Mouse (Mus musculus) hindbrain, embryonic 16.5 days (tissue): Measurements from ENCODE around the gene Edem3. TPM values are rescaled to one million over a fixed set of nuclear protein-coding genes. Genes with fewer than 3 reads are reported as not detected.

Experiments used
- ATAC-seq: fragments of 200-750 bp; cut with Nextera tagmentation; 2 replicates; pipeline ENCODE4 v1.8.0; 2017; ENCODE audit warnings: moderate TSS enrichment, moderate library complexity
- H3K27ac ChIP-seq: fragments of 300-500 bp; sonication (generic); 2 replicates; pipeline ENCODE4 v1.5.1; 2014; ENCODE audit warnings: low read depth, mild to moderate bottlenecking, control low read depth, low read length, moderate library complexity
- H3K27me3 ChIP-seq: fragments of 300-500 bp; sonication (generic); replicated peaks from 2 replicates; pipeline ENCODE4 v1.6.1; 2014; ENCODE audit warnings: low read length; ENCODE audit not compliant: control insufficient read depth, insufficient read depth
- H3K36me3 ChIP-seq: fragments of 300-500 bp; sonication (generic); 2 replicates; pipeline ENCODE4 v1.6.1; 2014; ENCODE audit warnings: mild to moderate bottlenecking, low read length, moderate library complexity, mixed read lengths; ENCODE audit not compliant: control insufficient read depth, insufficient read depth
- H3K4me1 ChIP-seq: fragments of 300-500 bp; sonication (generic); 2 replicates; pipeline ENCODE4 v1.6.1; 2014; ENCODE audit warnings: low read depth, low read length; ENCODE audit not compliant: control insufficient read depth, insufficient read depth
- H3K4me2 ChIP-seq: fragments of 300-500 bp; sonication (generic); 2 replicates; pipeline ENCODE4 v1.6.1; 2014; ENCODE audit warnings: mild to moderate bottlenecking, low read length, control low read depth, moderate library complexity
- H3K4me3 ChIP-seq: fragments of 300-500 bp; sonication (generic); 2 replicates; pipeline ENCODE4 v1.5.1; 2014; ENCODE audit warnings: mild to moderate bottlenecking, low read length, control low read depth, moderate library complexity
- H3K9ac ChIP-seq: fragments of 300-500 bp; sonication (generic); 2 replicates; pipeline ENCODE4 v1.6.1; 2014; ENCODE audit warnings: low read depth, mild to moderate bottlenecking, control low read depth, low read length, moderate library complexity
- H3K9me3 ChIP-seq: fragments of 300-500 bp; sonication (generic); 2 replicates; pipeline ENCODE4 v1.6.1; 2014; ENCODE audit warnings: mild to moderate bottlenecking, low read length, moderate library complexity; ENCODE audit not compliant: control insufficient read depth
- WGBS: fragments of 180-500 bp; shearing (Covaris S2); extraction: QIAGEN DNeasy Blood & Tissue Kit; methylation state at CpG from one replicate; pipeline ENCODE4 v1.1.7; 2014; 5-methylcytosine and 5-hydroxymethylcytosine counted together
- polyA plus RNA-seq: library from polyadenylated mRNA; unstranded; fragments of >200 nt; fragmentation: Nextera tagmentation; extraction: Ambion mirVana; gene quantifications from 2 replicates; pipeline ENCODE4 v1.2.1, GENCODE M21; 2015

The Edem3 gene
- 15.3 and 18.7 TPM in 2 replicates for polyA plus RNA-seq

GRCm38 (mm10) chr1:151754881-151755659 lies at the start of gene Edem3:
TSS of gene Edem3 (plus strand) at chr1:151755371.
- under 1% methylated on average over 56 of the region's 64 CpGs for WGBS
- peaks cover 17% of the 10 kb centered on the region for H3K4me1 ChIP-seq
- H3K27me3 ChIP-seq = no peaks in the 10 kb centered on the region
- H3K36me3 ChIP-seq = no peaks in the 10 kb centered on the region
- peak within 1 kb of the TSS; percentile 86 for H3K4me3 ChIP-seq
- H3K9me3 ChIP-seq = no peaks in the 10 kb centered on the region
- H3K27ac ChIP-seq = peak within 1 kb of the TSS; percentile 87
- H3K4me2 ChIP-seq = peak within 1 kb of the TSS; percentile 93
- peak within 1 kb of the TSS; percentile 77 for H3K9ac ChIP-seq
- ATAC-seq = peak; percentile 99

DNA sequence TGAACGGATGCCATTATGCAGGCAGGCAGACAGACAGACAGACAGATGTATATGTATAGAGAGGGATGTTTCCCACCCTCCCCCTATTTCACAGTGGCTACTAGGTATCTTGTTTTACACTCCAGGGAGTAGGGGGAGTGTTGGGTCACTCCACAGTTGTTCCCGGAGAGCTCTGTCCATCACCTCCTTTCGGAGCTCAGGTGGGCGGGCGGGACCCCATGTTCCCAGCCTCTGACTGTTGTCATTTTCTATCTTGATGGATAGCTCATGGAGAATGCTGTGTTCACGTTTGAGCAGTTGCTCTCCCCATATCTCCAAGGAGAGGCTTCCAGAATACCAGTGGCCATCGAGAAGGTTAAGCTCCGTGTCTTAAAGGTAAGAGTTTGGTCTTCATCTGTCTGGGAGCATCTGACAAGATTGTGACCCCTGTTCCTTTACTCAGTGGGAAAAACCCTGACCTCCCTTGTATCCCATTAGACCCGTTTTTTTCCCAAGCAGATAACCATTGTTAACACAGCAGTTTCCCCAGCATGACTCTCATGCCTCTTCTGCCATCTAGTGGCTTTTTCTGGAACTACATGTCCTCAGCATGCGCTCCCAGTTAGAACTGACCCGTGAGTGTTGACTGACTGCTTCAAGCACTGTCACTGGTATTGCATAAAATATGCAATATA lies 49.3 kb upstream of the Edem3 start:
- H3K36me3 ChIP-seq = no peaks in the 10 kb centered on the region
- H3K4me1 ChIP-seq = no peaks in the 10 kb centered on the region; the same call in none of the 2 replicates
- 27% methylated on average over 11 of the region's 11 CpGs for WGBS
- H3K27ac ChIP-seq = no peak overlapping the region
- peak overlapping the region; percentile 19; the same call in 1 of the 2 replicates for H3K9ac ChIP-seq
- peak; percentile 80 for ATAC-seq
- H3K9me3 ChIP-seq = no peaks in the 10 kb centered on the region
- H3K4me2 ChIP-seq = peak overlapping the region; percentile 42
- no peaks in the 10 kb centered on the region for H3K27me3 ChIP-seq
- 0 out of 2 replicates have a peak overlapping the region, but pooled peaks have one; percentile 13 for H3K4me3 ChIP-seq

DNA sequence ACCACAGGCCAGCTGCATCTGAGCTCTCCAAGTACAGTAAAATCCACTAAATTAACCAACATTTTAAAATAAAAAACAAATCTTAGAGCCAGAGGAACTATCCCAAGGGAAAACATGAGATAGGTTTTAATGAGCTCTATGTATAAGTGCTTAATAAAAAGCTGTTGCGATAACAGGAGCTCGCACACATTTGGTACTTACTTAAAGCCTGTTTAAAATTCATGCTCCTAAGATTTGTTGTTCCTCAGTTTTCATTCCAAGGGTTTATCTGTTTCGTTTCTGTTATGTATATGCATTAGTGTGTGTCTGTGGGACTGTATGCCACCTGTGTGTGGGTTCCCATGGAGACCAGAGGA lies 48.8 kb upstream of the Edem3 start:
- H3K9ac ChIP-seq = no peak overlapping the region
- H3K36me3 ChIP-seq = no peaks in the 10 kb centered on the region
- no peaks in the 10 kb centered on the region; the same call in none of the 2 replicates for H3K4me1 ChIP-seq
- no peak overlapping the region for H3K27ac ChIP-seq
- peak; percentile 37 for ATAC-seq
- no peak overlapping the region for H3K4me2 ChIP-seq
- 71% methylated on average over 3 of the region's 3 CpGs for WGBS
- no peaks in the 10 kb centered on the region for H3K9me3 ChIP-seq
- H3K4me3 ChIP-seq = no peak overlapping the region
- H3K27me3 ChIP-seq = no peaks in the 10 kb centered on the region

DNA sequence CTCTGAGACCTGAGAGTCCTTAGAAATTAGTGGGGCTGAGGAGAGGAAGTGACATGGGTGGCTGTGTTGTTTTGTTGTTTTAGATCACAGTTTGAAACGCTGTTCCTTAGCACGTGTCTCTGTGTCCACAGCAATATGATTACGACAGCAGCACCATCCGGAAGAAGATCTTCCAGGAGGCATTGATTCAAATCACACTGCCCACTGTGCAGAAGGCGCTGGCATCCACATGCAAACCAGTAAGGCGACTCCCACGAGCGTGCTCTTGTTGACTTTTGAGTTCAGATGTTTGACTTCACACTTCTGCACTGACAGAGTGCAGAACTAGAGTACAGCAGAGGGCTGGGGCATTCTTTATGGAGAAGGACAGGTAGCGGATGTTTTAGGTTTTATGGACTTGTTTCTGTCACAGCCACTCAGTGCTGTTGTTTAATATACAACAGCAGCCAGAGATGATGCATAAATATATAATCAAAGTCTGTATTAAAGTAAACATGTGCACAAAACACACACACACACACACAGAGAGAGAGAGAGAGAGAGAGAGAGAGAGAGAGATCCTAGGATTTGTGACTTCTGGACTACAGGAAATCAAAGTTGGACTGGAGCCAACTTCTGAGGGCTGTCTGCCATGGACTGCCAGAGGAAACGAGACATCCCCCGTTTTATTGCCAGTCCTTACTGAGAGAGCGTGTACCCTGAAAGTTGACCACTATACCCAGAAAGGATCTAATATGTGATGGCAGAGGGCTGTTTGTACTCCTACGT lies 46.0 kb upstream of the Edem3 start:
- H3K27me3 ChIP-seq = no peaks in the 10 kb centered on the region
- ATAC-seq = no peak
- 60% methylated on average over 13 of the region's 13 CpGs for WGBS
- H3K4me1 ChIP-seq = no peaks in the 10 kb centered on the region; the same call in none of the 2 replicates
- H3K27ac ChIP-seq = no peak overlapping the region
- no peak overlapping the region for H3K4me3 ChIP-seq
- H3K9me3 ChIP-seq = no peaks in the 10 kb centered on the region
- peak overlapping the region; percentile 21 for H3K4me2 ChIP-seq
- no peaks in the 10 kb centered on the region for H3K36me3 ChIP-seq
- H3K9ac ChIP-seq = no peak overlapping the region

DNA sequence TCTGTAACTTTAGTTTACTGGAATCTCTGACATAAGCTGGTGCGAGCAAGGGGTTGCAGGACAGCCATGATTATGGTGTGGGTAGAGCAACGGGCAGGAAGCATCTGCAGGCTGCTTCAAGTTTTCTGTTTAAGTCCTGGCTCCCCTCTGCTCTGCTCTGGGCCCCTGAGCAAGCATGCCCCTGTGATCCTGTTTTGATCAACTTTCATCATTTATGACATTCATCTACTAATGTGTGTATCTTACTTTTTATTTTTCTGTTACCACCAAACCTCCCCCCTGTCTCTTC lies 45.5 kb upstream of the Edem3 start:
- H3K9ac ChIP-seq = no peak overlapping the region
- no peaks in the 10 kb centered on the region for H3K36me3 ChIP-seq
- WGBS = 67% methylated on average over 2 of the region's 2 CpGs
- no peak for ATAC-seq
- H3K27ac ChIP-seq = no peak overlapping the region
- H3K4me3 ChIP-seq = no peak overlapping the region
- H3K4me2 ChIP-seq = peak overlapping the region; percentile 21
- H3K9me3 ChIP-seq = no peaks in the 10 kb centered on the region
- no peaks in the 10 kb centered on the region; the same call in none of the 2 replicates for H3K4me1 ChIP-seq
- H3K27me3 ChIP-seq = no peaks in the 10 kb centered on the region

GRCm38 (mm10) chr1:151710424-151711055 lies 44.6 kb upstream of the Edem3 start:
- no peak overlapping the region for H3K27ac ChIP-seq
- no peaks in the 10 kb centered on the region for H3K27me3 ChIP-seq
- H3K4me3 ChIP-seq = no peak overlapping the region
- H3K4me2 ChIP-seq = no peak overlapping the region
- no peak for ATAC-seq
- WGBS = 66% methylated on average over 5 of the region's 5 CpGs
- H3K36me3 ChIP-seq = no peaks in the 10 kb centered on the region
- H3K9me3 ChIP-seq = no peaks in the 10 kb centered on the region
- no peaks in the 10 kb centered on the region; the same call in none of the 2 replicates for H3K4me1 ChIP-seq
- no peak overlapping the region for H3K9ac ChIP-seq

DNA sequence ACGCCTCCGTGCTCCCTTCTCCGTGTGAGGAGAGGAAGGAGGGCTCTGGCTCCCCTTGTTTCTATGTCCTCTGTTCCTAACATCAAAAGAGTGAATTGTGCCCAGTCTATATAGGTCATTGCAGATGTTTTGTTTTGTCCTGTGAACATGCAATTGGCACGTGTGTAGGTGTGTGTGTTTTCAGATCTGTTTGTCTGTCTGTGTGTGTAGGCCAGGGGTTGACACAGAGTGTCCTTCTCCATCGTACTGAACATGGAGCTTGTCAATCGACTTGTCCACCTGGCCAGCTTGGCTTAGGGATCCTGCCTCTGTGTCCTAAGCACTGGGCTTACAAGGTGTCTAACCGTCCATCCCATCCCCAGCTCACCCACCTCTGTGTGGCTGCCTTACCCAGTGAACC lies 44.1 kb upstream of the Edem3 start:
- Histone ChIP-seq H3K27ac (no peak overlapping the region), H3K9me3 (no peaks in the 10 kb centered on the region), H3K9ac (no peak overlapping the region), H3K36me3 (no peaks in the 10 kb centered on the region), H3K4me1 (no peaks in the 10 kb centered on the region; the same call in 1 of the 2 replicates), H3K27me3 (no peaks in the 10 kb centered on the region), H3K4me2 (no peak overlapping the region), H3K4me3 (no peak overlapping the region)
- 79% methylated on average over 7 of the region's 7 CpGs for WGBS
- no peak for ATAC-seq

GRCm38 (mm10) chr1:151712664-151713063 lies 42.5 kb upstream of the Edem3 start:
- no peaks in the 10 kb centered on the region; the same call in 1 of the 2 replicates for H3K4me1 ChIP-seq
- H3K4me2 ChIP-seq = no peak overlapping the region
- no peaks in the 10 kb centered on the region for H3K9me3 ChIP-seq
- no peaks in the 10 kb centered on the region for H3K36me3 ChIP-seq
- no peak for ATAC-seq
- WGBS = 48% methylated on average over 5 of the region's 5 CpGs
- no peaks in the 10 kb centered on the region for H3K27me3 ChIP-seq
- no peak overlapping the region for H3K9ac ChIP-seq
- no peak overlapping the region for H3K4me3 ChIP-seq
- no peak overlapping the region for H3K27ac ChIP-seq
